In genomic region chr13:21322509-21323375, GRCm38 (mm10) we compare ENCODE assay signal across 9 mouse cellular contexts. TPM values are rescaled to one million over a fixed set of nuclear protein-coding genes. Genes with fewer than 3 reads are reported as not detected.
DNase-seq lines count a peak whose midpoint lies in the region; ATAC-seq lines count a peak whose summit lies in the region.
"Had no signal": no experiment of that assay in that cellular context is flagged by ENCODE, and none has a peak within 500 bp of the region (broad histone marks: within the 10 kb centered on the region; RNA-seq: fewer than 3 reads in every experiment).

No protein-coding gene starts in this region.

- H3K4me3 ChIP-seq in heart, embryonic 16.5 days (ENCODE audit: low read length): peak overlapping the region; percentile 38
- peak overlapping the region; percentile 27 for H3K4me3 ChIP-seq in neural tube, embryonic 14.5 days (ENCODE audit: low read depth, low read length)

- H3K27me3 ChIP-seq in heart, embryonic 16.5 days (ENCODE audit: control insufficient read depth, insufficient read depth, low read length): no peaks in the 10 kb centered on the region
- no peaks in the 10 kb centered on the region for H3K27me3 ChIP-seq in neural tube, embryonic 14.5 days (ENCODE audit: control insufficient read depth, insufficient read depth, low read length)

- DNase-seq in thymus, postnatal 25 days: peak; percentile 8
- DNase-seq in thymus, postnatal 10 days (ENCODE audit: low spot score in 2 of 2): no peak
- DNase-seq in cerebellum, postnatal 25 days: peak; percentile 68 to 81
- DNase-seq in left cerebral cortex, postnatal 4 days: peak; percentile 25
- DNase-seq in urinary bladder, postnatal 36 days (ENCODE audit: low spot score in 2 of 2): no peak
- no peak for DNase-seq in spleen, adult 12 weeks (ENCODE audit: low spot score)

- WGBS in heart, embryonic 16.5 days: 15% methylated on average over 18 of the region's 18 CpGs
- WGBS in neural tube, embryonic 14.5 days: 14% methylated on average over 18 of the region's 18 CpGs

- intact Hi-C loops in left cerebral cortex, postnatal 4 days (cut with DNase I): loop anchor here (10.0 kb wide), 1 partner anchor 138 kb away; no protein-coding TSS in a partner anchor

- no peak for ATAC-seq in heart, embryonic 16.5 days (replicated peaks; ENCODE audit: extremely low read depth, insufficient read depth, low FRiP score)
- ATAC-seq in neural tube, embryonic 14.5 days (ENCODE audit: low read depth): peak; percentile 35; the same call in 1 of the 2 replicates

- peak overlapping the region; percentile 53 for H3K4me2 ChIP-seq in heart, embryonic 16.5 days (ENCODE audit: low read depth, low read length)
- H3K4me2 ChIP-seq in neural tube, embryonic 14.5 days (ENCODE audit: low read depth, low read length): peak overlapping the region; percentile 47

- H3K9ac ChIP-seq in heart, embryonic 16.5 days (ENCODE audit: low read length): no peak overlapping the region
- H3K9ac ChIP-seq in neural tube, embryonic 14.5 days (replicated peaks; ENCODE audit: low read depth, low read length): no peak overlapping the region

- no peaks in the 10 kb centered on the region for H3K36me3 ChIP-seq in heart, embryonic 16.5 days (ENCODE audit: control insufficient read depth, insufficient read depth)
- H3K36me3 ChIP-seq in neural tube, embryonic 14.5 days (ENCODE audit: control insufficient read depth, insufficient read depth, low read length): no peaks in the 10 kb centered on the region

- H3K4me1 ChIP-seq in heart, embryonic 16.5 days (ENCODE audit: control insufficient read depth, insufficient read depth, low read length): peaks cover 10% of the 10 kb centered on the region
- no peaks in the 10 kb centered on the region for H3K4me1 ChIP-seq in neural tube, embryonic 14.5 days (ENCODE audit: control insufficient read depth, insufficient read depth, low read length)

- H3K27ac ChIP-seq in heart, embryonic 16.5 days (ENCODE audit: low read length): no peak overlapping the region
- no peak overlapping the region for H3K27ac ChIP-seq in neural tube, embryonic 14.5 days (ENCODE audit: low read depth, low read length)

- no peaks in the 10 kb centered on the region for H3K9me3 ChIP-seq in heart, embryonic 16.5 days (replicated peaks; ENCODE audit: control insufficient read depth, low read length)
- H3K9me3 ChIP-seq in neural tube, embryonic 14.5 days (ENCODE audit: control insufficient read depth, low read length): no peaks in the 10 kb centered on the region

RNA-seq across cellular contexts. Expression of gene Gpx6, which starts 10.8 kb away (rescaled TPM):
- 0.21 TPM in 1 of 2 replicates, not detected in the other for polyA plus RNA-seq in heart, embryonic 16.5 days (2015; fragmentation: Nextera tagmentation; extraction: Ambion mirVana)
- total RNA-seq in left cerebral cortex, postnatal 4 days (2021): not detected
- 0.35 TPM in 1 of 2 replicates, not detected in the other for polyA plus RNA-seq in neural tube, embryonic 14.5 days (2014; fragmentation: Nextera tagmentation; extraction: Ambion mirVana)

RNA-seq across cellular contexts. Expression of gene Olfr1367, which starts 24.0 kb away (rescaled TPM):
- not detected in 2 replicates for polyA plus RNA-seq in heart, embryonic 16.5 days (2015; fragmentation: Nextera tagmentation; extraction: Ambion mirVana)
- total RNA-seq in left cerebral cortex, postnatal 4 days (2021): not detected
- polyA plus RNA-seq in neural tube, embryonic 14.5 days (2014; fragmentation: Nextera tagmentation; extraction: Ambion mirVana): not detected in 2 replicates
- polyA plus RNA-seq: frontal cortex, adult 2 months had no signal

RNA-seq across cellular contexts. Expression of gene Gpx5, which starts 30.2 kb away (rescaled TPM):
- polyA plus RNA-seq in heart, embryonic 16.5 days (2015; fragmentation: Nextera tagmentation; extraction: Ambion mirVana): not detected in 2 replicates
- not detected for total RNA-seq in left cerebral cortex, postnatal 4 days (2021)
- polyA plus RNA-seq in neural tube, embryonic 14.5 days (2014; fragmentation: Nextera tagmentation; extraction: Ambion mirVana): not detected in 2 replicates
- polyA plus RNA-seq: frontal cortex, adult 2 months had no signal

RNA-seq across cellular contexts. Expression of gene Zscan12, which starts 39.9 kb away (rescaled TPM):
- polyA plus RNA-seq in heart, embryonic 16.5 days (2015; fragmentation: Nextera tagmentation; extraction: Ambion mirVana): 7.2 and 9.1 TPM in 2 replicates
- 10 to 100 TPM; 11.0 to 11.3 TPM for total RNA-seq in left cerebral cortex, postnatal 4 days (2021)
- polyA plus RNA-seq in neural tube, embryonic 14.5 days (2014; fragmentation: Nextera tagmentation; extraction: Ambion mirVana): 11.4 and 13.3 TPM in 2 replicates

Comparison
In these comparisons a context has a peak if more than half of its experiments do, and no peak if none do; other contexts are left out.
1. DNase-seq: peak in thymus, postnatal 25 days (single experiment), cerebellum, postnatal 25 days (2 of 2) and left cerebral cortex, postnatal 4 days (single experiment); none in thymus, postnatal 10 days (0 of 2), urinary bladder, postnatal 36 days (0 of 2) and spleen, adult 12 weeks (single experiment).